ENCODE assay signal across 19 mouse cellular contexts in genomic region chr9:110259118-110259517, GRCm38 (mm10). TPM values are rescaled to one million over a fixed set of nuclear protein-coding genes. Genes with fewer than 3 reads are reported as not detected.
"Had no signal": no experiment of that assay in that cellular context is flagged by ENCODE, and none has a peak within 500 bp of the region (broad histone marks: within the 10 kb centered on the region; RNA-seq: fewer than 3 reads in every experiment).

No protein-coding gene starts in this region.

- DNase-seq: liver, postnatal 0 days; lung, adult 2 months; lung, postnatal 14 days; lung, postnatal 36 days; right cerebral cortex, postnatal 14 days; thymus, adult 2 months; thymus, postnatal 25 days; thymus, postnatal 4 days had no signal

- H3K36me3 ChIP-seq: liver, embryonic 15.5 days; lung, embryonic 15.5 days; stomach, embryonic 15.5 days had no signal

- H3K4me2 ChIP-seq: liver, embryonic 15.5 days; lung, embryonic 15.5 days; midbrain, embryonic 12.5 days; midbrain, embryonic 15.5 days; neural tube, embryonic 12.5 days; stomach, embryonic 15.5 days had no signal

- H3K27ac ChIP-seq: liver, embryonic 15.5 days; lung, embryonic 15.5 days; macrophage; midbrain, embryonic 15.5 days; neural tube, embryonic 12.5 days; stomach, embryonic 15.5 days; stomach, postnatal 0 days had no signal

- H3K4me3 ChIP-seq: liver, embryonic 15.5 days; lung, embryonic 15.5 days; megakaryocyte, embryonic 14.5 days; midbrain, embryonic 12.5 days; midbrain, embryonic 15.5 days; neural tube, embryonic 12.5 days; stomach, embryonic 15.5 days had no signal

- ATAC-seq: liver, postnatal 0 days; lung, postnatal 0 days; midbrain, embryonic 15.5 days had no signal

- H3K9ac ChIP-seq: liver, embryonic 15.5 days; liver, postnatal 0 days; lung, embryonic 15.5 days; midbrain, embryonic 12.5 days; midbrain, embryonic 15.5 days; neural tube, embryonic 12.5 days; stomach, embryonic 15.5 days had no signal

- H3K9me3 ChIP-seq: liver, embryonic 15.5 days; lung, embryonic 15.5 days; midbrain, embryonic 12.5 days; midbrain, embryonic 15.5 days; neural tube, embryonic 12.5 days; stomach, embryonic 15.5 days had no signal

- H3K27me3 ChIP-seq: liver, embryonic 15.5 days; lung, embryonic 15.5 days; midbrain, embryonic 12.5 days; midbrain, embryonic 15.5 days; neural tube, embryonic 12.5 days; stomach, embryonic 15.5 days had no signal

- H3K4me1 ChIP-seq: liver, embryonic 15.5 days; lung, embryonic 15.5 days; stomach, embryonic 15.5 days had no signal

RNA-seq across cellular contexts. Expression of gene Cspg5, which starts 15.5 kb away (rescaled TPM):
- total RNA-seq: monocyte, adult 5-6 weeks had no signal
